Mouse (Mus musculus): ENCODE data around the gene Ntm. TPM values are rescaled to one million over a fixed set of nuclear protein-coding genes. Genes with fewer than 3 reads are reported as not detected.

The Ntm gene
- polyA plus RNA-seq, 1 experiment from 2014 or later = 0.66 TPM

DNA sequence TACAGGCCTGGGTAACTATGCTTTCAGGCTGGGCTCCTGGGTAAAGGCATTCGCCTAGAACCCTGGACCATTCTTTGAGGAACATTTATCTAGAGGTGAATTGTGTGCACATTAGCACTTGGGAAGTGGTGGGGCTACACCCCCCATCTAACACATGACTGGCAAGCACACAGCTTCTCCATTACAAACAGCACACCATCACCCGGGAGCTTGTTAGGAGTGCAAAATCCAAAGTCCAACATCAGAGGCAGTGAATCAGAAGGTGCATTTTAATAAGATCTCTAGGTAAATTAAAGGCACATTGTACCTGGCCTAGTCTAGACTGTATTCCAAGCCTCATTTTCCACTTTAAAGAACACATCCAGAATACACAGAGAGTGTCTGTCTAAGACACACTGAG lies 781.3 kb downstream of the Ntm start:
- Histone ChIP-seq H3K27me3 (no peaks in the 10 kb centered on the region), H3K9me3 (replicated peaks) (no peaks in the 10 kb centered on the region), H3K36me3 (replicated peaks) (no peaks in the 10 kb centered on the region), H3K4me3 (replicated peaks) (no peak overlapping the region), H3K27ac (replicated peaks) (no peak overlapping the region), H3K4me2 (no peak overlapping the region), H3K9ac (no peak overlapping the region), H3K4me1 (replicated peaks) (no peaks in the 10 kb centered on the region)
- ATAC-seq (ENCODE audit: insufficient read depth) = no peak
- 48% methylated on average over 2 of the region's 2 CpGs for whole genome bisulfite sequencing (ENCODE audit: insufficient replicate concordance)

DNA sequence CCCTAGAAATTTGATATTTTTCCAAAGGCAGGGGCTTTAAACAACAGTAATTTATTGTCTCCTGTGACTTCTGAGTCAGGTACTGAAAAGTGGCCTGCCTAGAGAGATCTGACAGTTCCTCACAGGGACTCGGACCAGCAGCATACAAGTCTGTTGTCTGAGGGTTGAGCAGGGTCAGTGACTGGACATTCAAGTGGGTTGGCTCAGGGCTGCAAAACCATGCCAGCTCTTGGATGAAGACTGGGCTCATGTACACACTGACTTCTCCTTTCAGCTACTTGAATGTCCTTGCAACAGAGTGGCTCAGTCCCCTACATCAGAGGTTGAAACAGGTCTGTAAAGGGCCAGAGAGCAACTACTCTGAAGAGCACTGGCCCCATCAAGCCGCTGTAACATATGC lies 797.2 kb downstream of the Ntm start:
- Histone ChIP-seq H3K4me3 (replicated peaks) (no peak overlapping the region), H3K4me2 (no peak overlapping the region), H3K4me1 (replicated peaks) (no peaks in the 10 kb centered on the region), H3K9me3 (replicated peaks) (no peaks in the 10 kb centered on the region), H3K27me3 (no peaks in the 10 kb centered on the region), H3K27ac (replicated peaks) (no peak overlapping the region), H3K36me3 (replicated peaks) (no peaks in the 10 kb centered on the region), H3K9ac (no peak overlapping the region)
- ATAC-seq (ENCODE audit: insufficient read depth) = no peak
- 51% methylated on average over 2 of the region's 2 CpGs for WGBS (ENCODE audit: insufficient replicate concordance)

DNA sequence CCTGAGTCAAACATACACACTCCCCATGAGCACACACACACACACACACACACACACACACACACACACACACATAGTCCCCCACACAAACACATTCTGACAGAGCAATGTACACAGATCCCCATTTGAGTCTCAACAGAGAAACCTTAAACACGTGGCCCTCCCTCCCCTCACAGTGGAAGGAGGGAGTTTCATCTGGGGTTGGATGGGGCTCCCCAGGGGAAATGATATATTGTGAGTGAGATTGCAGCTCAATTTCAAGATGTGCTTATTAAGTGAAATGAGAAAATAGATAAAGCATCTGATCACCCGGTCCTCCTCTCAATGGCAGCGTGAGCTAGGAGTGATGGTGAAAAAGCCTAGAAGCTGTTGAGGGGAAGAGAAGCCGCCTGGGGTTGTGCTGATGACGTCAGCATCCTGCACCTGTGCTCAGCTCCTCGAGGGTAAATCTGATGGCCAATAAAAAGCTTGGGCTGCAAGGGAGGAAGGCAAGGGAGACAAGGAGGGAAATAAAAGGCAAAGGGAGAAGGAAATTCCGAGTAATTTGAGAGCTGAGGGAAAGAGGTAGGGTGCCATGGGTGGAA lies 801.8 kb downstream of the Ntm start:
- Histone ChIP-seq H3K9ac (no peak overlapping the region), H3K4me3 (replicated peaks) (no peak overlapping the region), H3K27me3 (no peaks in the 10 kb centered on the region), H3K9me3 (replicated peaks) (no peaks in the 10 kb centered on the region), H3K36me3 (replicated peaks) (no peaks in the 10 kb centered on the region), H3K4me1 (replicated peaks) (no peaks in the 10 kb centered on the region), H3K27ac (replicated peaks) (no peak overlapping the region), H3K4me2 (no peak overlapping the region)
- ATAC-seq (ENCODE audit: insufficient read depth) = no peak
- 23% methylated on average over 7 of the region's 7 CpGs for WGBS (ENCODE audit: insufficient replicate concordance)

DNA sequence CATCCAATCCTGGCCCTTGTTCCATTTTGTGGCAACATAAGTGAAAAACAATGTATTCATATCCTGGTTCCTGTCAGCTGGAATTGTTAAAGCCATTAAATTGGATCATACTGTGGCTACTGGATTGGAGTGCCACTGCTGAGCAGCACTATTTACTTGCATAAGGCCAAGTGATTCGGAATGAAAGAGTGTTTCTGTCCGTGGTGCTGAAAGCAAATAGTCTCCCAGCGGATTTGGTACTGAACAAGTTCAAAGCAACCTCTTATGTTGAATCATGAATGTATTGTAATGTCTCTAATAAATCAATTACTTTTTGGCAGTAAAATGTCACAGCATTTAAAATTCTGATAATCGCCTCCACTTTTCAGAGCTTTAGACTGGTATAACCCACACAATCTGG lies 817.0 kb downstream of the Ntm start:
- WGBS (ENCODE audit: insufficient replicate concordance) = 10% methylated on average over 4 of the region's 4 CpGs
- H3K36me3 ChIP-seq (replicated peaks) = no peaks in the 10 kb centered on the region
- H3K4me3 ChIP-seq (replicated peaks) = no peak overlapping the region
- ATAC-seq (ENCODE audit: insufficient read depth) = no peak
- no peaks in the 10 kb centered on the region for H3K27me3 ChIP-seq
- H3K27ac ChIP-seq (replicated peaks) = no peak overlapping the region
- no peak overlapping the region for H3K9ac ChIP-seq
- no peaks in the 10 kb centered on the region for H3K4me1 ChIP-seq (replicated peaks)
- H3K4me2 ChIP-seq = no peak overlapping the region
- H3K9me3 ChIP-seq (replicated peaks) = no peaks in the 10 kb centered on the region

DNA sequence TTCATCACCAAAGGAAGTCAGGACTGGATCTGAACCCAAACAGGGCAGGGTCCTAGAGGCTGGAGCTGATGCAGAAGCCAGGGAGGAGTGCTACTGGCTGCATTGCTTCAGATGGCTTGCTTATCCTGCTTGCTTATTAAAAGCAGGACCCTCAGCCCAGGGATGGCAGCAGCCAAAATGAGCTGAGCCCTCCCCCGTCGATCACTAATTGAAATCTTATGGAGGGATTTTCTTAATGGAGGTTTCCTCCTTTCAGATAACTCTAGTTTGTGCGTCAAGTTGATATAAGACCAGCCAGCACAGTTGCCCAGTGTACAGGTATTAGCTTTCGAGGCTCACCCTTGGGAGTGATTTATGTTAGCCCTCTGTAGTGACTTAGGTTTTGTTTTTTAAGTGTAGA lies 826.9 kb downstream of the Ntm start:
- no peak for ATAC-seq (ENCODE audit: insufficient read depth)
- H3K4me1 ChIP-seq (replicated peaks) = no peaks in the 10 kb centered on the region
- no peak overlapping the region for H3K27ac ChIP-seq (replicated peaks)
- 54% methylated on average over 4 of the region's 4 CpGs for WGBS (ENCODE audit: insufficient replicate concordance)
- H3K36me3 ChIP-seq (replicated peaks) = no peaks in the 10 kb centered on the region
- no peak overlapping the region for H3K4me2 ChIP-seq
- H3K9me3 ChIP-seq (replicated peaks) = no peaks in the 10 kb centered on the region
- H3K4me3 ChIP-seq (replicated peaks) = no peak overlapping the region
- H3K27me3 ChIP-seq = no peaks in the 10 kb centered on the region
- H3K9ac ChIP-seq = no peak overlapping the region

DNA sequence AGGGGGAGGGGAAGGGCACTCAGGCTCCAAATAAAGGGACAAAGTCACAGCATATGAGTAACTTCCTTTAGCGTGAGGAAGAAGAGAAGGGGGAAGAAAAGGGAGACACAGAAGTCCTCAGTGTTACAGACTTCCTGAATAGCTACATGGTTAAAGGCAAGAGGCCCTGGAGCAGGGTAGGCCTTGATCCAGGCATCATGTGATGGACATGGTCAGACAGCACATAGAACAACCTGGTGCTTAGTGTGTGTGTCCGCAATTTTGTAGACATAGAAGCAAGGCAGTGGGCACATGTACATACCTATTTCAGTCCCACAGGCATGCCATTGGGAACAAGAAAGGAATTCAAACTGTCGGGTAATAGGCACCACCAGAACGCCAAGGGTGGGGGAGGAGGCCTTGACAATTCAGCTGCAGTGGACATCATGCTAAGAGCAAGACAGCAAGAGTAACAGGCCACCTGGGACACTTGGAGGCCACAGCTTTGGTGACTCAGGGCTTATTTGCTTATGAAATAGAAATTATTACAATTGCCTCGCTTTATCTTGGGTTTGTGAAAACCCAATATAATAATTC lies 832.1 kb downstream of the Ntm start:
- H3K9me3 ChIP-seq (replicated peaks) = no peaks in the 10 kb centered on the region
- no peaks in the 10 kb centered on the region for H3K36me3 ChIP-seq (replicated peaks)
- ATAC-seq (ENCODE audit: insufficient read depth) = no peak
- no peak overlapping the region for H3K9ac ChIP-seq
- H3K4me1 ChIP-seq (replicated peaks) = no peaks in the 10 kb centered on the region
- no peak overlapping the region for H3K4me2 ChIP-seq
- no peak overlapping the region for H3K27ac ChIP-seq (replicated peaks)
- no peaks in the 10 kb centered on the region for H3K27me3 ChIP-seq
- no peak overlapping the region for H3K4me3 ChIP-seq (replicated peaks)
- 61% methylated on average over 5 of the region's 5 CpGs for WGBS (ENCODE audit: insufficient replicate concordance)

DNA sequence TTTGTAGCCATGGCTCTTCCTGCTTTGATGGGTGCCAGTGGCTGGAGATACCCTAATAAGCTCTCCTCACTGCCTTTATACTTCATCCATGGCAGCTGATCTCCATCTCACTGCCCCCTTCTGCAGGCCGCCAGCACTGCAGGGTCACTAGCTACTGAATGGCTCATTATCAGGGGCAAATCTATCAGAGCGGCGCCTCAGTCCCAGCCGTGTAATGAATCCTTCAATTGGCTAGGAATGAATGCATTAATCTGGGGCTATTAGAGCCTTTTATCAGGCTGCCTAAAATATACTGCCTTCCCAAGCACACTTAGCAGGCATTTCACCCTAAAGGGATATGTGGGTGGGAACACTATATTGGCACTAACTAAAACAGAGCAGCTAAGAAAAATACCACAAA lies 832.6 kb downstream of the Ntm start:
- 63% methylated on average over 4 of the region's 4 CpGs for whole genome bisulfite sequencing (ENCODE audit: insufficient replicate concordance)
- H3K9ac ChIP-seq = no peak overlapping the region
- ATAC-seq (ENCODE audit: insufficient read depth) = no peak
- H3K4me3 ChIP-seq (replicated peaks) = no peak overlapping the region
- H3K27me3 ChIP-seq = no peaks in the 10 kb centered on the region
- no peaks in the 10 kb centered on the region for H3K9me3 ChIP-seq (replicated peaks)
- H3K27ac ChIP-seq (replicated peaks) = no peak overlapping the region
- H3K36me3 ChIP-seq (replicated peaks) = no peaks in the 10 kb centered on the region
- H3K4me2 ChIP-seq = no peak overlapping the region
- no peaks in the 10 kb centered on the region for H3K4me1 ChIP-seq (replicated peaks)

DNA sequence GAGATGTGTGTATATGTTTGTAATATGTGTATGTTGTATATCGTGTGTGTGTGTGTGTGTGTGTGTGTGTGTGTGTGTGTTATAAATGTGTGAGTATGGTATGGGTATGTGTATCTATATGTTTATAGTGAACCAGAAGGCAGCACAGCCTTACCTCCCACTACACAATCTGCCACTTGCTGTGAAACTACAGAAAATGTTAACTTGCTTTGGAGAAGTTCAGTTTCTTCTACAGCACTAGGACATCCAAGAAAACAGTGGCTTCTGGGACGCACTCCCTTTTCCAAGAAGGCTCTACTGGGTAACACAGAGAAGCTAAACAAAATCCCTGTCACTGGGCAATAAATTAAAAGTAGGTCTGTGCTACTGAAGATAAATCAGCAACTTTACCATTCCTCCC lies 834.5 kb downstream of the Ntm start:
- Histone ChIP-seq H3K4me1 (replicated peaks) (no peaks in the 10 kb centered on the region), H3K4me2 (no peak overlapping the region), H3K4me3 (replicated peaks) (no peak overlapping the region), H3K36me3 (replicated peaks) (no peaks in the 10 kb centered on the region), H3K9me3 (replicated peaks) (no peaks in the 10 kb centered on the region), H3K9ac (no peak overlapping the region), H3K27ac (replicated peaks) (no peak overlapping the region), H3K27me3 (no peaks in the 10 kb centered on the region)
- WGBS (ENCODE audit: insufficient replicate concordance) = 61% methylated on average over 2 of the region's 2 CpGs
- no peak for ATAC-seq (ENCODE audit: insufficient read depth)

DNA sequence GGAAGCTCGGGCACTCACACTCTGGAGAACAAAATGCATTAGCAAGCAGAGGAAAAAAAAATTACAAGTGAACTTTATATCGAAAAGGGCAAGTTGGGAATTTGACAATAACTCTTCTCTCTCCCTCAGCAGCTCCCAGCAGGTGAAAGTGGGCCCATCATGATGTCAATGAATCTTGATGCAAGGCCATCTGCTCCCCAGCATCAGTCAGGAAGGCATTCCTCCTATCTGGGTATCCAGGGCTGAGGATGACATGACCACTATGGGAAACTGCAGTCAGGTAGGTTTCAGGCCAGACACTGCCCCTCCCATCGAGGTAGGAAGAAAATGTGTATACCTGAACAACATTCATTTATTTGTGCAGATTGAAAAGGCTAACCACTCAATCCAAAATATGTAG lies 838.5 kb downstream of the Ntm start:
- Histone ChIP-seq H3K4me1 (replicated peaks) (no peaks in the 10 kb centered on the region), H3K36me3 (replicated peaks) (no peaks in the 10 kb centered on the region), H3K9ac (no peak overlapping the region), H3K9me3 (replicated peaks) (no peaks in the 10 kb centered on the region), H3K4me2 (no peak overlapping the region), H3K27me3 (no peaks in the 10 kb centered on the region), H3K27ac (replicated peaks) (no peak overlapping the region), H3K4me3 (replicated peaks) (no peak overlapping the region)
- 52% methylated on average over 3 of the region's 3 CpGs for whole genome bisulfite sequencing (ENCODE audit: insufficient replicate concordance)
- no peak for ATAC-seq (ENCODE audit: insufficient read depth)

DNA sequence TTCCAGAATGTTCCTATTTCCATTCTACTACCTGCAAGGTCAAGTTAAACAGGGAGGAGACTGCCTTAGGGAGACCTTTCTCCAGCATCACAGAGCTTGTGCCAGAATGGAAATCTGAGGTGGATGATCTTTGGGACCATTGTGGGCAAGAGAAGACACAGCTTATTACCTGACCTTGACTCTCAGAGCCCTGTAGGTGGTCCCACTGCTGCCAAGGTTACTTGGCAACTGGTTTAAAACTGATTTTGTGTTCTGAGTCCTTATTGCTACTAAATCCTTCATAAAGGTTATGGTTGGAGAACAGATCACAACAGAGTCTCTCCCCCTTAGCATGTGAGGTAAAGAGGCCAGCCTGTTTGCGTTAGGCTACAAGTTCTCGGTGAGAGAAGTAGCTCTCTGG lies 839.1 kb downstream of the Ntm start:
- no peak for ATAC-seq (ENCODE audit: insufficient read depth)
- Histone ChIP-seq H3K4me2 (no peak overlapping the region), H3K36me3 (replicated peaks) (no peaks in the 10 kb centered on the region), H3K9ac (no peak overlapping the region), H3K9me3 (replicated peaks) (no peaks in the 10 kb centered on the region), H3K27ac (replicated peaks) (no peak overlapping the region), H3K27me3 (no peaks in the 10 kb centered on the region), H3K4me1 (replicated peaks) (no peaks in the 10 kb centered on the region), H3K4me3 (replicated peaks) (no peak overlapping the region)
- WGBS (ENCODE audit: insufficient replicate concordance) = 64% methylated on average over 2 of the region's 2 CpGs

DNA sequence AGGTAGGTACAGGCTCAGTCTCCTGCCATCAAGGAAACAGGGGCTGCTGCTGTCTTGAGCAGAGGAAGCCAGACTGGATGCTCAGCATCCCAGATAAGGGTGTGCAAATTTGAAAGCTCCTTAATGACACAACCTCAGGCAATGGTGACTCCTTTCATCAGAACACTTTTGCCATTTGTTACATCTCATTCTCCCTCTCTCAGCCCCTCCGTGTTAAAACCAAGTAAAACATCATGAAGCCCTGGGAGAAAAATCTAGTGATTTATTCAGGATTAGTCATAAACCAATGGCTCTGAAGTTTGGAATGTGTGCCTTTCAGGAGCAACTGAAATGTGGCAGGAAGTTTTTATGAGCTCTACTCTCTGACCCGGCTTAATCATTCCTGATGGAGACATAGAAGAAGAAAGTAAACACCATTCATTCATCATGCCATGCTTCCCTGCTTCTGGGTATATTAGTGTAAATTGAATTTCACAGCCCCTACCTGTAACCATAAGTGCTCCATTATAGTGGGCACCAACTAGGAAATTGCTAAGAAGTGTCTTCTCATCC lies 845.3 kb downstream of the Ntm start:
- 46% methylated on average over 2 of the region's 2 CpGs for WGBS (ENCODE audit: insufficient replicate concordance)
- H3K9me3 ChIP-seq (replicated peaks) = no peaks in the 10 kb centered on the region

DNA sequence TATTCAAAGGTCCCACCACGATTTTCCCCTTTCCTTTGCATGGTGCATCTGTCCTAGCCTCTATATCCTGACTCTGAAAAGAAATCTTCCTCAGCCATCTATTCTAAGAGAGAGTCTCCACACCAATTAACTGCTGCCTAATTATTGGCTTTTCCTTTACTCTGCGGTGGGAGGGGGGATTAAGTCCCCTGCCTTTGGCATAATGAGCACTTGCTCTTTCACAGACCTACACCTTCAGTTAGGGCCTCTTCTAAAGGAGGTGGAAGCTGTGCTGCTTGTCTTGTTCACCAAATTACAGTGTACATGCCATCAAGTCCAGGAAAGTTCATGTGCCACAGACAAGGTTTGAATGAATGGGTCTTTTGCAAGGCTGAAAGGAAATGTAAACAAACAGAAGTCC lies 847.6 kb downstream of the Ntm start:
- Histone ChIP-seq H3K4me2 (no peak overlapping the region), H3K4me3 (replicated peaks) (no peak overlapping the region), H3K9me3 (replicated peaks) (no peaks in the 10 kb centered on the region), H3K27ac (replicated peaks) (no peak overlapping the region), H3K27me3 (no peaks in the 10 kb centered on the region), H3K4me1 (replicated peaks) (no peaks in the 10 kb centered on the region), H3K36me3 (replicated peaks) (no peaks in the 10 kb centered on the region), H3K9ac (no peak overlapping the region)
- 29% methylated on average over 2 of the region's 2 CpGs for WGBS (ENCODE audit: insufficient replicate concordance)
- ATAC-seq (ENCODE audit: insufficient read depth) = no peak

More for the DNA sequence above, 845.3 kb downstream of the Ntm start:
- H3K9ac ChIP-seq = no peak overlapping the region
- H3K27me3 ChIP-seq = no peaks in the 10 kb centered on the region
- H3K4me2 ChIP-seq = no peak overlapping the region
- no peak for ATAC-seq (ENCODE audit: insufficient read depth)
- H3K27ac ChIP-seq (replicated peaks) = no peak overlapping the region
- H3K36me3 ChIP-seq (replicated peaks) = no peaks in the 10 kb centered on the region
- no peaks in the 10 kb centered on the region for H3K4me1 ChIP-seq (replicated peaks)
- H3K4me3 ChIP-seq (replicated peaks) = no peak overlapping the region

All from liver, embryonic 15.5 days (tissue).